Mouse (Mus musculus): ENCODE data around the gene Olfr1250.
"Not testable (repeated sequence)": the region's sequence is repeated elsewhere in the genome, so short reads cannot be mapped to it uniquely, and the experiment has no call there.

Gene Olfr1250

DNA sequence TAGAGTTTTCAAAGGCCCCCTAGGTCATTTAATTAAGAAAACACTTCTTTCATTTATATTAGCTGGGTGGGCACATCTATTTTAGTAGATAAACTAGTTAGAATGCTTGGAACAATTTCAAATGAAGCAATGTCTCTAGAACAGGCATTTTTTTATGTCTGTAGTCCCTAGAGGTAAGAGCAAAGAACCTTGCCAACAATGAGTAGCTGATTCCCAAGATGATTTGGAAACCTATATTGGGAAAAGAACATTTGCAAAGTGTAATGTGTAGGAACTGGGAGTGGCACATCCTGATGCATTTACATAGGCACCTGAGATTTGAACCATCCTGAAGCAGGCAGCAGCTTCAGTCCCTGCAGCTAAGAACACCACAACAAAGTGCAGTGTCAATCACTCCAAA lies at the start of gene Olfr1250:
Gene Olfr1250, minus strand, starts transcription at position 101 of the 400 bp plus-strand sequence.
- DNase-seq = no peak

DNA sequence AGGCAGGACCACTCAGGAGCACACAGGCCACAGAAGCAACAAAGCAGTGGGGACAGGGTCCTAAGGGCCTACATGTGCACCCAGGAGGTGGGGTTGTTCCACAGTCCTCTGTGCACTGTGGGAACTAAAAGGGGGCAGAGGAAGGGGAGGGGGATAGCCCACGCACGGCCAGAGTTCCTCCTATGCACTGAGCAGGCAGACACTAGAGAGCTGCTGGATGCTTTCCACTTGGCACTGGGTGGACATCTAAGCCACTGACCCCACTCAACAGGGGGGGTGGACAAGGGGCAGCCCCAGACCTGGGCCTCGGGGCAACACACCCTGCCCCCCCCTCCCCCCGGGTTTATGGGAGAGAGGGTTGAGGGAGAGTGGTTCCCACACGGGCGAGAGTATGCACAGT lies 30.7 kb upstream of the Olfr1250 start:
- no peak for DNase-seq

DNA sequence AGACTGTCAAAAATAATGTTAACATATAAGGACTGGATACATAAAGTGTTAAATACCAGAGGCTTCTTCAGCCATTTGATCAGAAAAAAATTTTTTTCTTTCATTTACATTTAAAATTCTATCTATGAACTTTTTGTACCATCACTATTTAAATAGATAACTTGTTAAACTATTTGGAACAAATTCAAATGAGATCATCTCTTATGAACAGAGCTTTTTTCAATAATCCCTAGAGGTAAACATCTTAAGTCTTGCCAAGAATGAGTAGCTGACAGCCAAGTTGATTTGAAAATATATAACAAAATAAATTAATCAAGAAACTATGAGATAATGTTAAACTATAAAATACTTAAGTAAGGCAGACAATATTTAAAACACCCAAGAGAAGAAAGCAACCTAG lies 10.6 kb upstream of the Olfr1250 start, which contains the start of gene Olfr1251:
Gene Olfr1251, minus strand, starts transcription at position 101 of the 400 bp plus-strand sequence.
- no peak for DNase-seq

DNA sequence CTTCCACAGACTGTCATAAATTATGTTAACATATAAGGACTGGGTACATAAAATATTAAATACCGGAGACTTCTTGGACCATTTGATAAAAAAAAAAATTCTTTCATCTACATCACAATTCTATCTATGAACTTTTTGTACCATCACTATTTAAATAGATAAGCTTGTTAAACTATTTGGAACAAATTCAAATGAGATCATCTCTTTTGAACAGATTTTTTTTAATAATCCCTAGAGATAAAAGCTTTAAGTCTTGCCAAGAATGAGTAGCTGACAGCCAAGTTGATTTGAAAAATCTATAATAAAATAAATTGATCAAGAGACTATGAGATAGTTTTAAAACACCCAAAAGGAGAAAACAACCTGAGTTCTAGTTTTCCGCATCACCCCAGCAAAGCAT lies 26.4 kb downstream of the Olfr1250 start, which contains the start of gene Olfr1249:
Gene Olfr1249, minus strand, starts transcription at position 101 of the 400 bp plus-strand sequence.
- no peak for DNase-seq

DNA sequence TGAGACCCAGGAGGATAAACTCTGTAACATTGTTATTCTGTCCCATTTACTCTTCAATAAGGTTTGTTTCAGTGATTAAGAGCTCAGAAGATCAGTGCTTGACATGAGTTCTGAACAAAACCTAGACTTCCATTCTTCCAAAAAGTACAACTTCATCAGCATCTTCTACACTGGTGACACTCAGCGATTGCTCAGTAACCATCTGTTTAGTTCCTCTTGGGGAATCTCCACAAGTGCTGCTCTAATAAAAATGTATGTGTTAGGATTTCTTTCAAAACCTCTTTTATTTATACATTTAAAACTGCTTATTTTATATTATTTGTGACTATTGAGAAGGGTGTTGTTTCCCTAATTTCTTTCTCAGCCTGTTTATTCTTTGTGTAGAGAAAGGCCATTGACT lies 43.1 kb downstream of the Olfr1250 start, which contains the start of gene Olfr1248:
Gene Olfr1248, minus strand, starts transcription at position 101 of the 400 bp plus-strand sequence.
- not testable (repeated sequence) for DNase-seq

DNA sequence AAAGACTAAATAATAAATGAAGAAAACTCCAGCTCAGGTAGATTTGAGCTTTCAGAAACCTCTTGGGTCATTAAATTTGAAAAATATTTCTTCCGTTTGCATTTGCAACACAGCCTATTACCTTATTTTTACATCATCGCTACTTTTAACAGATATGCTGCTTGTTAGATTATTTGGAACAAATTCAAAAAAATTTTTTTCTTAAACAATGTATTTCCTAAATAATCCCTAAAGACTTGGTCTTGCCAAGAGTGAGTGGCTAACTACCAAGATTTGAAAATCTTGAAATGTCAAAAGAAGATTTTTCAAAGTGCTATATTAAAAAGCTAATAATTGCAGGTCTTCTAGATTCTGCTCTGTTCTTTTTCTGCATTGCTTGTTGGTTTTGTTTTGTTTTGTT lies 47.2 kb downstream of the Olfr1250 start, which contains the start of gene Olfr1247:
Gene Olfr1247, minus strand, starts transcription at position 101 of the 400 bp plus-strand sequence.
- DNase-seq = no peak

Measured in cerebellum, postnatal 14 days (tissue).